Mouse (Mus musculus) liver, embryonic 15.5 days (tissue): ENCODE data around the gene Olfr287. TPM values are rescaled to one million over a fixed set of nuclear protein-coding genes. Genes with fewer than 3 reads are reported as not detected.
A peak's percentile ranks its signal among the peaks of the same experiment; 100 is the strongest.

Source experiments
- ATAC-seq: fragments of 200-750 bp; cut with Nextera tagmentation; 2 replicates; pipeline ENCODE4 v1.8.0; 2017; ENCODE audit warnings: moderate number of reproducible peaks, mild to moderate bottlenecking, moderate library complexity; ENCODE audit not compliant: insufficient read depth
- H3K27ac ChIP-seq: fragments of 300-500 bp; sonication (generic); replicated peaks from 2 replicates; pipeline ENCODE4 v1.5.1; 2015; ENCODE audit warnings: mild to moderate bottlenecking, inconsistent platforms
- H3K27me3 ChIP-seq: fragments of 300-500 bp; sonication (generic); 2 replicates; pipeline ENCODE4 v1.6.1; 2015; ENCODE audit warnings: mild to moderate bottlenecking, inconsistent platforms
- H3K36me3 ChIP-seq: fragments of 300-500 bp; sonication (generic); replicated peaks from 2 replicates; pipeline ENCODE4 v1.6.1; 2015; ENCODE audit warnings: moderate library complexity, mild to moderate bottlenecking, inconsistent platforms
- H3K4me1 ChIP-seq: fragments of 300-500 bp; sonication (generic); replicated peaks from 2 replicates; pipeline ENCODE4 v1.6.1; 2015; ENCODE audit warnings: inconsistent platforms
- H3K4me2 ChIP-seq: fragments of 300-500 bp; sonication (generic); 2 replicates; pipeline ENCODE4 v1.6.1; 2015; ENCODE audit warnings: moderate library complexity, mild to moderate bottlenecking, inconsistent platforms
- H3K4me3 ChIP-seq: fragments of 300-500 bp; sonication (generic); replicated peaks from 2 replicates; pipeline ENCODE4 v1.5.1; 2015; ENCODE audit warnings: mild to moderate bottlenecking, inconsistent platforms
- H3K9ac ChIP-seq: fragments of 300-500 bp; sonication (generic); 2 replicates; pipeline ENCODE4 v1.6.1; 2015; ENCODE audit warnings: moderate library complexity, mild to moderate bottlenecking, inconsistent platforms
- H3K9me3 ChIP-seq: fragments of 300-500 bp; sonication (generic); replicated peaks from 2 replicates; pipeline ENCODE4 v1.6.1; 2016; ENCODE audit warnings: inconsistent platforms
- WGBS: fragments of 180-500 bp; shearing (Covaris S2); methylation state at CpG from one replicate; pipeline ENCODE4 v1.1.7; 2015; ENCODE audit warnings: mixed read lengths; ENCODE audit not compliant: insufficient replicate concordance; 5-methylcytosine and 5-hydroxymethylcytosine counted together
- polyA plus RNA-seq: library from polyadenylated mRNA; unstranded; fragments of >200 nt; fragmentation: Nextera tagmentation; extraction: Ambion mirVana; gene quantifications from 2 replicates; pipeline ENCODE4 v1.2.1, GENCODE M21; 2015

Gene Olfr287
- polyA plus RNA-seq, 1 experiment from 2014 or later = not detected

DNA sequence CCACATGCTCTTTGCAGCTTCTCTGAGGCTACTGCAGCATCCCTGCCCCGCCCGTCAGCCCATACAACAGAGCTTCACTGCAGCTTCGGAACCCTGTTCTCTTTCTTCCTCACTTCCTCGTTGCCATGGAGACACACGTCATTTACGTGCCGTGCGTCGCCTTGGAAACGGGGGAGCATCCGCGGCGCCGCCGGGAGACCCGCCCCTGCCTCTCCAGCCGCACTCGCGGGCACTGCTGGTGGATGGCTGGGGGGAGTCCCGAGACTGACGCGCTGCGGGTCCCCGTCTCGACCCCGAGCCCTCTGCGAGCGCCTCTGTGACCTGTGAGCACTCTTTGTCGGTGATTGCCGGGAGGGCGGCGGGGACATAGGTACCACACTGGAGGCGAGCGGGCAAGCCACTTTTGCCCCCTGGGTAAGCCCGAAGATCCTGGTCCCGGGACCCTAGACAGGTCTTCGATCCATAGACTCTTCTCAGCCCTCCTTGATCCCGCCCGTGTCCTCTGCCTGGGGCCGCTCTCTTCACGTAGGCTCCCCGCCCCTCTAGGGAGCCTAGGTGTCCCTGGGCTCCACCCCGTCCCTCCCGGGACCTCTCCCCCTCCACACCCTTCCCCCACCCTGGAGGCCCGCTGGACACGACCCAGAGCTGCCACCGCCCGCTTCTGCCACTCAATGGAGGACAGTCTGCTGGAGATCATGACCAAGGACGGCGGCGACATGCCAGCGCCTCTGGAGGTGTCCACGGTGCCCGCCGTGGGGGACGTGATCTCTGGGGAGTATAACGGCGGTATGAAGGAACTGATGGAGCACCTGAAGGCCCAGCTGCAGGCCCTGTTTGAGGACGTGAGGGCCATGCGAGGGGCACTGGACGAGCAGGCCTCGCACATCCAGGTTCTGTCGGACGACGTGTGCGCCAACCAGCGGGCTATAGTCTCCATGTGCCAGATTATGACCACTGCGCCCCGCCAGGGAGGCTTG is 52.9 kb downstream of the Olfr287 start:
- no peak overlapping the region for H3K27ac ChIP-seq
- peak overlapping the region; percentile 30; the same call in 1 of the 2 replicates for H3K4me2 ChIP-seq
- 0 out of 2 replicates have a peak overlapping the region, but pooled peaks have one; percentile 8 for H3K4me3 ChIP-seq
- peaks cover 96% of the 10 kb centered on the region for H3K27me3 ChIP-seq
- H3K9me3 ChIP-seq = no peaks in the 10 kb centered on the region
- no peak overlapping the region for H3K9ac ChIP-seq
- H3K36me3 ChIP-seq = no peaks in the 10 kb centered on the region
- 0 out of 2 replicates have a peak, but pooled peaks cover 3% of the 10 kb centered on the region for H3K4me1 ChIP-seq
- 3% methylated on average over 69 of the region's 69 CpGs for WGBS
- no peak for ATAC-seq

DNA sequence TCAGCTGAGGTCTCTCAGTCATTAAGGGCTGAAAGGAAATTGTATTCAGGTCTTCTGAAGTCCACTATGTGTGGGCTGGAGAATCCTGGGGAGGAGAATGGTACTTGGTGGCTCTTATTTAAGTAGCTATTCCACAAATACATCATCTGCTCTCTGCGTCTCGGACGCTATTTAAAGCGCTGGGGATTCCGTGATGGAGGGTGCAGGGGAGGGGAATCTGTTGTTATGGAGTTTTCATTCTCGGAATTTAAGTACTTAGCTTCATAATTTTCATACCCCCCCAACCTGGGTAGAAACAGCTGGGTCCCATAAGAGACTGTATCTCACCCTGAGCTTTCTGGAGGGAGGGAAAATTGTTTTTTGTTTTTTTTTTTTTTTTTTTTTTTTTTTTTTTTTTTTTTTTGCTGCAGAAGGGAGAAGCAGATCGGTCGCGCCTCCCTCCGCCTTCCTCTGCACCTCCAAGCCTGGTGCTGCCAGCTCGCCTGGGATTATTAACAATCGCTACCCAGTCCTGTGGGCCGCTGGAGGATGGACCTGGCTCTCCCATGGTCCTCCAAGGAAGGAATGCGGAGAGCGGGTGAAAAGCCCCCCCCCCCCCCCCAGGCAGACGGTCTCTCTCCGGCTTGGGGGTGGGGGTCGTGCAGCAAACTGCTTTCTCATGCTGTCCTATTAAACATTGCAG is 53.8 kb downstream of the Olfr287 start, which contains the start of gene Ccdc184:
Gene Ccdc184, plus strand, starts transcription at position 196 of the 682 bp plus-strand sequence.
- H3K4me1 ChIP-seq = 0 out of 2 replicates have a peak, but pooled peaks cover 3% of the 10 kb centered on the region
- H3K27ac ChIP-seq = no peak within 1 kb of the TSS
- H3K4me3 ChIP-seq = 0 out of 2 replicates have a peak within 1 kb of the TSS, but pooled peaks have one; percentile 8
- no peaks in the 10 kb centered on the region for H3K36me3 ChIP-seq
- ATAC-seq = no peak
- H3K9ac ChIP-seq = no peak within 1 kb of the TSS
- H3K9me3 ChIP-seq = no peaks in the 10 kb centered on the region
- H3K4me2 ChIP-seq = peak within 1 kb of the TSS; percentile 30; the same call in 1 of the 2 replicates
- 7% methylated on average over 18 of the region's 18 CpGs for WGBS
- H3K27me3 ChIP-seq = peaks cover 88% of the 10 kb centered on the region

DNA sequence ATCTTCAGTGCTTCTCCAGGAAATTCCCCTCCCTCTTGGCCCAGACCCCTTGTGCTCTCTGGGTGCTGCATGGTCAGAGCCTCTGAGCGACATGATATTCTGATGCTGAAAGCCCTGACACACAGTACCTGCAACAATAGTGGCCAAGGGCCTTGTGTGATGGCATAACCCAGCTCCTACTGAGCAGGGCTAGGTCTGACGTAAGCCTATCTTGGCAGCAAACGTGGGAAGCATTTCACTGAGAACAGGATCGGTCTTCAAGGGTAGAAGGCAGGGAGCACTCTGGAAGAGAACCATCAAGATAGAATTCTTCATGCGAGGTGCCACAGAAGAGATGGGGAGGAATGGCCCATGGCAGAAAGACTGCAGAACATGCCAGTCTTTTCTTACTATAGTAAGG is 55.3 kb downstream of the Olfr287 start, which contains the start of gene Asb8:
Gene Asb8, minus strand, starts transcription at position 101 of the 400 bp plus-strand sequence.
- H3K36me3 ChIP-seq = no peaks in the 10 kb centered on the region
- H3K9ac ChIP-seq = no peak within 1 kb of the TSS
- H3K4me1 ChIP-seq = 0 out of 2 replicates have a peak, but pooled peaks cover 3% of the 10 kb centered on the region
- H3K4me2 ChIP-seq = no peak within 1 kb of the TSS
- 57% methylated on average over 5 of the region's 5 CpGs for WGBS
- H3K27ac ChIP-seq = no peak within 1 kb of the TSS
- H3K4me3 ChIP-seq = no peak within 1 kb of the TSS
- H3K27me3 ChIP-seq = peaks cover 76% of the 10 kb centered on the region
- no peaks in the 10 kb centered on the region for H3K9me3 ChIP-seq
- no peak for ATAC-seq

DNA sequence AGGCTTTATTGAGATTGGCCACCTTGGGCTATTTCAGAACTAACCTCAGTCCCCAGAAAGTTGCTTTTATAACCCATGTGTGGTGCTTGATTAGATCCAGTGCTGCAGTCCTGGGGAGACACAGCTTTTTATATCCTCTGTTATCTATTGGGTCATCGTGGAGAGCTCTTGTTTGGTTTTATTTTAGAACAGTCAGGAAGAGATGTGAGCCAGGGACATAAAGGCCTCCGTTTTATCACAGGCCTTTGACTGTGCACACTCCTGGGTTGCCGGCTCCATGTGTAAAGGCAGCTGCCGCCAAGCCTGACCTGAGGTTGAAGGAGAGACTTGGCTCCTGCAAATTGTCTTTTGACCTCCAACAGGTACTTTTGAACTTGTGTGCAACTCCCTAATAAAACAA is 58.3 kb downstream of the Olfr287 start:
- Histone ChIP-seq H3K27me3 (peaks cover 47% of the 10 kb centered on the region), H3K9me3 (no peaks in the 10 kb centered on the region), H3K4me2 (no peak overlapping the region), H3K4me3 (no peak overlapping the region), H3K36me3 (no peaks in the 10 kb centered on the region), H3K27ac (no peak overlapping the region), H3K4me1 (0 out of 2 replicates have a peak, but pooled peaks cover under 1% of the 10 kb centered on the region), H3K9ac (no peak overlapping the region)
- 46% methylated on average over 4 of the region's 4 CpGs for WGBS
- no peak for ATAC-seq

- 50% methylated on average over 19 of the region's 19 CpGs for WGBS
- Histone ChIP-seq H3K27me3 (peaks cover 33% of the 10 kb centered on the region), H3K9me3 (no peaks in the 10 kb centered on the region), H3K4me2 (no peak overlapping the region), H3K36me3 (no peaks in the 10 kb centered on the region), H3K27ac (no peak overlapping the region), H3K4me3 (no peak overlapping the region), H3K4me1 (no peaks in the 10 kb centered on the region), H3K9ac (no peak overlapping the region)
- no peak for ATAC-seq
Observed at GRCm38 (mm10) chr15:98161026-98161805, 59.6 kb downstream of the Olfr287 start.

GRCm38 (mm10) chr15:98157253-98157652 is 63.6 kb downstream of the Olfr287 start:
- H3K27ac ChIP-seq = no peak overlapping the region
- H3K4me2 ChIP-seq = no peak overlapping the region
- H3K9me3 ChIP-seq = no peaks in the 10 kb centered on the region
- no peaks in the 10 kb centered on the region for H3K36me3 ChIP-seq
- 25% methylated on average over 1 of the region's 1 CpGs for WGBS
- no peak overlapping the region for H3K4me3 ChIP-seq
- 0 out of 2 replicates have a peak, but pooled peaks cover 4% of the 10 kb centered on the region for H3K27me3 ChIP-seq
- H3K9ac ChIP-seq = no peak overlapping the region
- H3K4me1 ChIP-seq = no peaks in the 10 kb centered on the region
- ATAC-seq = no peak

Other genes starting within 250 kb of the Olfr287 start
- 0.48 and 5.3 TPM in 2 replicates for gene Col2a1, start 216.4 kb downstream of the Olfr287 start, polyA plus RNA-seq
- 22.2 and 24.3 TPM in 2 replicates for gene Pfkm, start 128.5 kb downstream of the Olfr287 start, polyA plus RNA-seq
- gene Senp1, start 127.3 kb downstream of the Olfr287 start, polyA plus RNA-seq = 13.7 and 14.8 TPM in 2 replicates
- 20.4 and 23.8 TPM in 2 replicates for gene Asb8, start 55.4 kb downstream of the Olfr287 start, polyA plus RNA-seq
- gene Ccdc184, start 53.9 kb downstream of the Olfr287 start, polyA plus RNA-seq = 0.06 TPM in 1 of 2 replicates, not detected in the other
- gene Olfr288, start 25.5 kb downstream of the Olfr287 start, polyA plus RNA-seq = not detected in 2 replicates
- gene Gm44579, start 79 bp downstream of the Olfr287 start, polyA plus RNA-seq = not detected in 2 replicates
- gene Olfr286, start 13.4 kb upstream of the Olfr287 start, polyA plus RNA-seq = not detected in 2 replicates
- not detected in 2 replicates for gene H1fnt, start 36.2 kb upstream of the Olfr287 start, polyA plus RNA-seq
- gene Zfp641, start 75.1 kb upstream of the Olfr287 start, polyA plus RNA-seq = 0.08 TPM in 2 replicates
- not detected in 2 replicates for gene Olfr285, start 96.3 kb upstream of the Olfr287 start, polyA plus RNA-seq
- gene Olfr284, start 119.9 kb upstream of the Olfr287 start, polyA plus RNA-seq = not detected in 2 replicates
- not detected in 2 replicates for gene Olfr283, start 159.9 kb upstream of the Olfr287 start, polyA plus RNA-seq
- gene Olfr282, start 210.2 kb upstream of the Olfr287 start, polyA plus RNA-seq = not detected in 2 replicates
- not detected in 2 replicates for gene Olfr281, start 231.5 kb upstream of the Olfr287 start, polyA plus RNA-seq
- gene OR5BS1P, start 248.8 kb upstream of the Olfr287 start, polyA plus RNA-seq = not detected in 2 replicates